Mouse (Mus musculus) CH12.LX (cell line): ENCODE data around the gene Tdrd7. TPM values are rescaled to one million over a fixed set of nuclear protein-coding genes. Genes with fewer than 3 reads are reported as not detected.

ENCODE experiments used
- DNase-seq: peaks from one replicate; pipeline ENCODE4 v3.0.0-alpha.2; 2013; ENCODE audit errors: extremely low read depth
- H3K27ac ChIP-seq: 2 replicates; pipeline ENCODE4 v1.5.1; 2012; ENCODE audit warnings: low read depth, mild to moderate bottlenecking, control low read depth, moderate library complexity; ENCODE audit not compliant: insufficient read depth
- H3K27me3 ChIP-seq: replicated peaks from 2 replicates; pipeline ENCODE3; 2012; ENCODE audit warnings: inconsistent platforms
- H3K36me3 ChIP-seq, 2 experiments: replicated peaks in 1 of 2; 2 replicates each; pipeline versions ENCODE3 to v1.6.1; 2012; ENCODE audit warnings: inconsistent platforms in 1 of 2, low read length in 1 of 2, mild to moderate bottlenecking in 1 of 2, mixed read lengths in 1 of 2, moderate library complexity in 1 of 2; ENCODE audit not compliant: control insufficient read depth in 1 of 2, insufficient read depth in 1 of 2
- H3K4me1 ChIP-seq, 2 experiments: 2 replicates each; pipeline ENCODE4 v1.6.1; 2012; ENCODE audit warnings: inconsistent platforms in 1 of 2, moderate library complexity in 1 of 2; ENCODE audit not compliant: insufficient read depth in 2 of 2, control insufficient read depth in 1 of 2
- H3K4me2 ChIP-seq: 2 replicates; pipeline ENCODE4 v1.6.1; 2012; ENCODE audit warnings: low read depth, mild to moderate bottlenecking, control low read depth; ENCODE audit not compliant: poor library complexity, insufficient read depth, severe bottlenecking
- H3K4me3 ChIP-seq, 3 experiments: fragments of 150-350 bp in 1 of 3; sonication (generic) in 1 of 3; replicated peaks in 1 of 3; 2 replicates each; pipeline versions ENCODE3 to v1.5.1; 2011 to 2012; ENCODE audit warnings: low read depth in 2 of 3, low read length in 2 of 3, mild to moderate bottlenecking in 2 of 3, moderate library complexity in 2 of 3, control low read depth in 1 of 3, improper control_type of control experiment in 1 of 3, inconsistent platforms in 1 of 3, mixed read lengths in 1 of 3; ENCODE audit not compliant: poor library complexity in 1 of 3
- H3K79me2 ChIP-seq: replicated peaks from 2 replicates; pipeline ENCODE4 v1.6.1; 2012; ENCODE audit warnings: mild to moderate bottlenecking, moderate library complexity; ENCODE audit not compliant: control insufficient read depth, poor library complexity, insufficient read depth, severe bottlenecking; ENCODE audit errors: extremely low read depth
- H3K9ac ChIP-seq: 2 replicates; pipeline ENCODE4 v1.6.1; 2012; ENCODE audit warnings: low read depth, mild to moderate bottlenecking, control low read depth, moderate library complexity; ENCODE audit not compliant: insufficient read depth
- H3K9me3 ChIP-seq: replicated peaks from 2 replicates; pipeline ENCODE3; 2012; ENCODE audit warnings: low read length, inconsistent platforms, mixed read lengths
- BHLHE40 ChIP-seq: IDR thresholded peaks from 2 replicates; pipeline ENCODE4 v1.6.1; 2011; ENCODE audit warnings: mild to moderate bottlenecking, low read depth, low read length, improper control_type of control experiment
- CHD1 ChIP-seq: IDR thresholded peaks from 2 replicates; pipeline ENCODE4 v1.6.1; 2012; ENCODE audit warnings: low read depth, low read length, improper control_type of control experiment, inconsistent platforms
- CTCF ChIP-seq, 2 experiments: IDR thresholded peaks in 1 of 2; conservative IDR thresholded peaks in 1 of 2; 2 replicates each; pipeline ENCODE4 v1.5.1; 2011 to 2012; ENCODE audit warnings: low read depth in 2 of 2, low read length in 2 of 2, improper control_type of control experiment in 1 of 2, inconsistent platforms in 1 of 2, mild to moderate bottlenecking in 1 of 2, moderate library complexity in 1 of 2
- ELF1 ChIP-seq: IDR thresholded peaks from 2 replicates; pipeline ENCODE4 v1.6.1; 2014; ENCODE audit warnings: low read depth, mild to moderate bottlenecking, inconsistent platforms, low read length, improper control_type of control experiment
- IRF4 ChIP-seq: IDR thresholded peaks from 2 replicates; pipeline ENCODE4 v1.6.1; 2014; ENCODE audit warnings: low read depth, mild to moderate bottlenecking, inconsistent platforms, low read length, improper control_type of control experiment
- JUND ChIP-seq: conservative IDR thresholded peaks from 2 replicates; pipeline ENCODE4 v1.6.1; 2011; ENCODE audit warnings: low read depth, low read length, improper control_type of control experiment
- KAT2A ChIP-seq: IDR thresholded peaks from 2 replicates; pipeline ENCODE4 v1.6.1; 2012; ENCODE audit warnings: low read length, improper control_type of control experiment, inconsistent platforms; ENCODE audit not compliant: insufficient replicate concordance
- MEF2A ChIP-seq: IDR thresholded peaks from 2 replicates; pipeline ENCODE4 v1.6.1; 2014; ENCODE audit warnings: low read depth, mild to moderate bottlenecking, inconsistent platforms, low read length, improper control_type of control experiment, borderline replicate concordance
- NRF1 ChIP-seq: IDR thresholded peaks from 2 replicates; pipeline ENCODE4 v1.6.1; 2014; ENCODE audit warnings: low read depth, mild to moderate bottlenecking, inconsistent platforms, low read length, improper control_type of control experiment, moderate library complexity
- RAD21 ChIP-seq: IDR thresholded peaks from 2 replicates; pipeline ENCODE4 v1.6.1; 2011; ENCODE audit warnings: low read depth, mild to moderate bottlenecking, low read length, improper control_type of control experiment, moderate library complexity
- RCOR1 ChIP-seq: conservative IDR thresholded peaks from 2 replicates; pipeline ENCODE4 v1.6.1; 2012; ENCODE audit warnings: low read depth, mild to moderate bottlenecking, inconsistent platforms, low read length, improper control_type of control experiment
- SMC3 ChIP-seq: IDR thresholded peaks from 2 replicates; pipeline ENCODE4 v1.6.1; 2011; ENCODE audit warnings: low read depth, low read length, improper control_type of control experiment
- TCF12 ChIP-seq: IDR thresholded peaks from 2 replicates; pipeline ENCODE4 v1.6.1; 2014; ENCODE audit warnings: low read depth, mild to moderate bottlenecking, inconsistent platforms, low read length, improper control_type of control experiment
- ZC3H11A ChIP-seq: IDR thresholded peaks from 2 replicates; pipeline ENCODE4 v1.6.1; 2012; ENCODE audit warnings: low read depth, mild to moderate bottlenecking, inconsistent platforms, low read length, improper control_type of control experiment
- ZMIZ1 ChIP-seq: IDR thresholded peaks from 2 replicates; pipeline ENCODE4 v1.6.1; 2012; ENCODE audit warnings: low read depth, mild to moderate bottlenecking, inconsistent platforms, low read length, improper control_type of control experiment
- ZNF384 ChIP-seq: IDR thresholded peaks from 2 replicates; pipeline ENCODE4 v1.6.1; 2012; ENCODE audit warnings: low read depth, low read length, improper control_type of control experiment, inconsistent platforms
- dilution Hi-C: fragments of 300-500 bp; cut with MboI; formaldehyde crosslinking; loops from 2 replicates; pipeline ENCODE4 v1.14.3; 2020; ENCODE audit warnings: low sequenced_read_pairs; ENCODE audit not compliant: extremely low pct_unique_long_range_greater_than_20kb, extremely low pct_ligation_motif_present
- in situ Hi-C: fragments of 300-500 bp; cut with MboI; formaldehyde crosslinking; loops from 3 replicates; pipeline ENCODE4 v1.14.3; 2019; ENCODE audit warnings: low sequenced_read_pairs, low pct_ligation_motif_present, low pct_unique_long_range_greater_than_20kb, mixed read lengths
- polyA plus RNA-seq: library from polyadenylated mRNA; unstranded; fragments of >175 nt; gene quantifications from 2 replicates; pipeline ENCODE4 v1.2.1, GENCODE M21; 2012; ENCODE audit warnings: low read depth; ENCODE audit not compliant: insufficient read length
- total RNA-seq, 2 experiments: library from RNA; depleted of rRNA; stranded (reverse); fragments of 300-350 nt in 1 of 2; fragments of >200 nt in 1 of 2; gene quantifications; 2 replicates each; pipeline ENCODE4 v1.2.3; 2012 to 2014

The Tdrd7 gene
- total and polyA plus RNA-seq, 3 experiments, result 1.6 to 2.9 (median 2.7) TPM

GRCm38 (mm10) chr4:46015605-46016004, 50.5 kb downstream of the Tdrd7 start:
- Histone ChIP-seq H3K36me3 (peaks cover 0 to under 1% of the 10 kb centered on the region in 2 experiments), H3K27ac (no peak overlapping the region)
- in situ Hi-C loops, result no loop called here

DNA sequence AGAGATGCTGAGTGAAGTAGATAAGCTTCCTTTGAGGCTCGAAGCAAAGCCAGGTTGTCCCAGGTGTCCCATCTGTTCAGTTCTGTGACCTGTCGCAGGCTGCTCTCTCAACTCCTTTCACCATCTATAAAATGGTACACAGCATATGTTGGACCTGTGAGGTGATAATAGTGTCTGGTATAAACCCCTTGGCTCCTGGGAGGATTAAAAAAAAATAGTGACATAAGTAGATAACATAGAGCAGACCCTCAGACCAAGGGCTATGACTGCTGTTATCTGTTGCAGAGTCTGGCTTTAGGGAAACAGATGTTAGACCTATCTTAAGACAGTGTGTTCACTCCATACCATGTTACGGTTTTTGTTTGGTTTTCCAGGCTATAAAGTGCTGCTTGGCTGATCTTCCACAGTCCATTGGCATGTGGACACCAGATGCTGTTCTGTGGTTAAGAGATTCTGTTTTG, 57.9 kb downstream of the Tdrd7 start:
- H3K79me2 ChIP-seq, result no peaks in the 10 kb centered on the region
- H3K9me3 ChIP-seq, result no peaks in the 10 kb centered on the region
- DNase-seq, result no peak
- no peak overlapping the region for H3K27ac ChIP-seq
- no peak for TF ChIP-seq ZC3H11A
- no peak for TF ChIP-seq IRF4
- no peak for TF ChIP-seq KAT2A
- no peak for TF ChIP-seq ELF1
- TF ChIP-seq RCOR1, result no peak
- no peak for TF ChIP-seq BHLHE40
- TF ChIP-seq JUND, result no peak
- no peak for TF ChIP-seq ZNF384
- TF ChIP-seq NRF1, result no peak
- no peak for TF ChIP-seq ZMIZ1
- no peak for TF ChIP-seq MEF2A
- TF ChIP-seq CHD1, result no peak
- dilution Hi-C loops (no loop called here), in situ Hi-C loops (no loop called here)
- no peaks in the 10 kb centered on the region for H3K27me3 ChIP-seq
- H3K9ac ChIP-seq, result no peak overlapping the region
- no peak overlapping the region for H3K4me2 ChIP-seq
- H3K36me3 ChIP-seq, result peaks cover 0 to 2% of the 10 kb centered on the region in 2 experiments
- peaks cover 0 to 11% of the 10 kb centered on the region in 2 experiments; a peak in 2 of 4 replicates for H3K4me1 ChIP-seq
- no peak overlapping the region for H3K4me3 ChIP-seq

More at GRCm38 (mm10) chr4:46015605-46016004, 50.5 kb downstream of the Tdrd7 start:
- Histone ChIP-seq H3K9me3 (no peaks in the 10 kb centered on the region), H3K4me1 (peaks cover 7 to 39% of the 10 kb centered on the region in 2 experiments), H3K4me3 (no peak overlapping the region), H3K79me2 (no peaks in the 10 kb centered on the region), H3K9ac (no peak overlapping the region), H3K4me2 (no peak overlapping the region), H3K27me3 (no peaks in the 10 kb centered on the region)
- DNase-seq, result no peak
- TF ChIP-seq TCF12, result no peak
- peak; percentile 32 for TF ChIP-seq RAD21
- peak; percentile 37 for TF ChIP-seq SMC3
- peak in 1 of 2 experiments; percentile 47; a peak in 2 of 4 replicates for TF ChIP-seq CTCF (conservative IDR thresholded peaks at IDR 0.05 in 1 of 2, IDR thresholded peaks at IDR 0.05 in 1 of 2; ENCODE audit: low read depth in 2 of 2, low read length in 2 of 2)
- dilution Hi-C loops, result no loop called here
